9 mouse cellular contexts compared by ENCODE assay signal in the genomic region with DNA sequence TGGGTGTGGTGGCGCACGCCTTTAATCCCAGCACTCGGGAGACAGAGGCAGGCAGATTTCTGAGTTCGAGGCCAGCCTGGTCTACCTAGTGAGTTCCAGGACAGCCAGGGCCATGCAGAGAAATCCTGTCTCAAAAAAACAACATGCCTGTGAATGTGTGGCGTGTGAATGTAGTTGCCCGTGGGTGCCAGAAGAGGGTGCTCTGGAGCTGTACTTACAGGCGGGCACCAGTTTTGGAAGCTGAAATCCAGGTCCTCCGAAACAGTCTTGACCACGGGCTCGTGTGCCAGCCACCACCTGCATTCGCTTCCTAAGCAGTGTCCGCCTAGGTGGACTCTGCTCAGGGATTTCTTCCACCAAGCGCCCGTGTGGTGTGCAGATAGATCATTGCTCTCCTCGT. TPM values are rescaled to one million over a fixed set of nuclear protein-coding genes. Genes with fewer than 3 reads are reported as not detected.
DNase-seq lines count a peak whose midpoint lies in the region; ATAC-seq and TF ChIP-seq lines count a peak whose summit lies in the region.
"Had no signal": no experiment of that assay in that cellular context is flagged by ENCODE, and none has a peak within 500 bp of the region (broad histone marks: within the 10 kb centered on the region; RNA-seq: fewer than 3 reads in every experiment).

No protein-coding gene starts in this region.

- WGBS in forebrain, postnatal 0 days: 94% methylated on average over 15 of the region's 15 CpGs
- WGBS in forebrain, embryonic 15.5 days: 93% methylated on average over 15 of the region's 15 CpGs
- WGBS in midbrain, postnatal 0 days: 94% methylated on average over 15 of the region's 15 CpGs
- WGBS in midbrain, embryonic 15.5 days: 94% methylated on average over 15 of the region's 15 CpGs

- no peak overlapping the region for H3K4me3 ChIP-seq in forebrain, postnatal 0 days (ENCODE audit: low read depth, low read length)
- no peak overlapping the region for H3K4me3 ChIP-seq in forebrain, embryonic 15.5 days
- H3K4me3 ChIP-seq in midbrain, postnatal 0 days (ENCODE audit: low read depth, low read length): no peak overlapping the region
- H3K4me3 ChIP-seq in midbrain, embryonic 15.5 days: no peak overlapping the region
- H3K4me3 ChIP-seq: hindbrain, embryonic 15.5 days had no signal

- H3K27ac ChIP-seq in forebrain, postnatal 0 days (ENCODE audit: low read depth, low read length): no peak overlapping the region
- H3K27ac ChIP-seq in forebrain, embryonic 15.5 days (replicated peaks): no peak overlapping the region
- no peak overlapping the region for H3K27ac ChIP-seq in midbrain, postnatal 0 days (ENCODE audit: low read depth, low read length)
- H3K27ac ChIP-seq in midbrain, embryonic 15.5 days: no peak overlapping the region
- H3K27ac ChIP-seq: hindbrain, embryonic 15.5 days had no signal

- no peaks in the 10 kb centered on the region for H3K27me3 ChIP-seq in forebrain, postnatal 0 days (ENCODE audit: insufficient read depth, low read length)
- H3K27me3 ChIP-seq in forebrain, embryonic 15.5 days: no peaks in the 10 kb centered on the region
- H3K27me3 ChIP-seq in midbrain, postnatal 0 days (ENCODE audit: insufficient read depth, low read length): no peaks in the 10 kb centered on the region
- no peaks in the 10 kb centered on the region for H3K27me3 ChIP-seq in midbrain, embryonic 15.5 days (replicated peaks)
- H3K27me3 ChIP-seq: hindbrain, embryonic 15.5 days had no signal

- H3K9me3 ChIP-seq in forebrain, postnatal 0 days (ENCODE audit: low read length): no peaks in the 10 kb centered on the region
- no peaks in the 10 kb centered on the region for H3K9me3 ChIP-seq in forebrain, embryonic 15.5 days
- H3K9me3 ChIP-seq in midbrain, postnatal 0 days (ENCODE audit: low read length): no peaks in the 10 kb centered on the region
- H3K9me3 ChIP-seq in midbrain, embryonic 15.5 days: no peaks in the 10 kb centered on the region
- H3K9me3 ChIP-seq: hindbrain, embryonic 15.5 days had no signal

- peaks cover 52% of the 10 kb centered on the region for H3K36me3 ChIP-seq in forebrain, postnatal 0 days (ENCODE audit: insufficient read depth)
- peaks cover 70% of the 10 kb centered on the region for H3K36me3 ChIP-seq in forebrain, embryonic 15.5 days
- peaks cover 21% of the 10 kb centered on the region for H3K36me3 ChIP-seq in midbrain, postnatal 0 days (ENCODE audit: insufficient read depth, low read length)
- peaks cover 41% of the 10 kb centered on the region for H3K36me3 ChIP-seq in midbrain, embryonic 15.5 days (replicated peaks)

- ATAC-seq in forebrain, postnatal 0 days: no peak
- no peak for ATAC-seq in forebrain, embryonic 15.5 days (replicated peaks)
- no peak for ATAC-seq in midbrain, postnatal 0 days (ENCODE audit: low FRiP score)
- no peak for ATAC-seq in midbrain, embryonic 15.5 days (replicated peaks)

- no peak for DNase-seq in forebrain, postnatal 0 days
- no peak for DNase-seq in midbrain, postnatal 0 days (ENCODE audit: low spot score)
- DNase-seq in embryo, embryonic 9.5 days (ENCODE audit: extremely low spot score): peak; percentile 25
- peak; percentile 38 for DNase-seq in thymus, postnatal 0 days (ENCODE audit: low spot score)
- no peak for DNase-seq in left cerebral cortex, adult 9 months (ENCODE audit: low spot score in 2 of 2)
- no peak for DNase-seq in frontal cortex, postnatal 25 days (ENCODE audit: low spot score in 2 of 2)

- TF ChIP-seq CTCF in forebrain, postnatal 0 days (IDR thresholded peaks at IDR 0.05; ENCODE audit: low read depth): peak; percentile 43
- peak; percentile 46 for TF ChIP-seq CTCF in midbrain, postnatal 0 days (IDR thresholded peaks at IDR 0.05)

- H3K4me2 ChIP-seq in forebrain, postnatal 0 days (ENCODE audit: low read depth): no peak overlapping the region
- H3K4me2 ChIP-seq in forebrain, embryonic 15.5 days (replicated peaks): no peak overlapping the region
- no peak overlapping the region for H3K4me2 ChIP-seq in midbrain, postnatal 0 days (ENCODE audit: low read depth, low read length, poor library complexity, severe bottlenecking)
- no peak overlapping the region for H3K4me2 ChIP-seq in midbrain, embryonic 15.5 days
- H3K4me2 ChIP-seq: hindbrain, embryonic 15.5 days had no signal

- no peaks in the 10 kb centered on the region for H3K4me1 ChIP-seq in forebrain, postnatal 0 days (ENCODE audit: insufficient read depth)
- no peaks in the 10 kb centered on the region for H3K4me1 ChIP-seq in forebrain, embryonic 15.5 days
- H3K4me1 ChIP-seq in midbrain, postnatal 0 days (ENCODE audit: insufficient read depth, low read length): no peaks in the 10 kb centered on the region
- no peaks in the 10 kb centered on the region for H3K4me1 ChIP-seq in midbrain, embryonic 15.5 days
- H3K4me1 ChIP-seq: hindbrain, embryonic 15.5 days had no signal

- H3K9ac ChIP-seq in forebrain, postnatal 0 days: no peak overlapping the region
- H3K9ac ChIP-seq in forebrain, embryonic 15.5 days (replicated peaks): no peak overlapping the region
- no peak overlapping the region for H3K9ac ChIP-seq in midbrain, postnatal 0 days (replicated peaks; ENCODE audit: low read length, poor library complexity, severe bottlenecking)
- H3K9ac ChIP-seq in midbrain, embryonic 15.5 days: no peak overlapping the region
- H3K9ac ChIP-seq: hindbrain, embryonic 15.5 days had no signal

RNA-seq across cellular contexts. Expression of a gene that starts 9.8 kb away (rescaled TPM):
- total RNA-seq in forebrain, postnatal 0 days (2014; rRNA removed): 27.5 and 34.4 TPM in 2 replicates
- polyA plus RNA-seq in forebrain, postnatal 0 days (2015; fragmentation: Nextera tagmentation; extraction: Ambion mirVana): 84.1 and 109 TPM in 2 replicates
- 196 and 207 TPM in 2 replicates for polyA plus RNA-seq in forebrain, embryonic 15.5 days (2015; fragmentation: Nextera tagmentation; extraction: Ambion mirVana)
- 24.7 and 27.5 TPM in 2 replicates for total RNA-seq in midbrain, postnatal 0 days (2014; rRNA removed)
- 70.9 and 86.9 TPM in 2 replicates for polyA plus RNA-seq in midbrain, postnatal 0 days (2015; fragmentation: Nextera tagmentation; extraction: Ambion mirVana)
- polyA plus RNA-seq in midbrain, embryonic 15.5 days (2015; fragmentation: Nextera tagmentation; extraction: Ambion mirVana): 116 and 123 TPM in 2 replicates
- polyA plus RNA-seq in thymus, postnatal 0 days (2015; fragmentation: Nextera tagmentation; extraction: Ambion mirVana): 463 and 541 TPM in 2 replicates

RNA-seq across cellular contexts. Expression of a gene that starts 34.3 kb away (rescaled TPM):
- 5.0 and 9.4 TPM in 2 replicates for total RNA-seq in forebrain, postnatal 0 days (2014; rRNA removed)
- polyA plus RNA-seq in forebrain, postnatal 0 days (2015; fragmentation: Nextera tagmentation; extraction: Ambion mirVana): 11.2 and 12.8 TPM in 2 replicates
- polyA plus RNA-seq in forebrain, embryonic 15.5 days (2015; fragmentation: Nextera tagmentation; extraction: Ambion mirVana): 10.5 and 14.0 TPM in 2 replicates
- total RNA-seq in midbrain, postnatal 0 days (2014; rRNA removed): 5.1 and 8.0 TPM in 2 replicates
- 6.8 and 7.5 TPM in 2 replicates for polyA plus RNA-seq in midbrain, postnatal 0 days (2015; fragmentation: Nextera tagmentation; extraction: Ambion mirVana)
- 10.6 and 11.1 TPM in 2 replicates for polyA plus RNA-seq in midbrain, embryonic 15.5 days (2015; fragmentation: Nextera tagmentation; extraction: Ambion mirVana)
- polyA plus RNA-seq in thymus, postnatal 0 days (2015; fragmentation: Nextera tagmentation; extraction: Ambion mirVana): 1.8 and 2.2 TPM in 2 replicates

RNA-seq across cellular contexts. Expression of a gene that starts 45.1 kb away (rescaled TPM):
- 59.3 and 77.2 TPM in 2 replicates for total RNA-seq in forebrain, postnatal 0 days (2014; rRNA removed)
- polyA plus RNA-seq in forebrain, postnatal 0 days (2015; fragmentation: Nextera tagmentation; extraction: Ambion mirVana): 44.3 and 46.0 TPM in 2 replicates
- 31.3 and 39.8 TPM in 2 replicates for polyA plus RNA-seq in forebrain, embryonic 15.5 days (2015; fragmentation: Nextera tagmentation; extraction: Ambion mirVana)
- total RNA-seq in midbrain, postnatal 0 days (2014; rRNA removed): 67.5 and 71.6 TPM in 2 replicates
- polyA plus RNA-seq in midbrain, postnatal 0 days (2015; fragmentation: Nextera tagmentation; extraction: Ambion mirVana): 39.0 and 45.2 TPM in 2 replicates
- 34.3 and 36.1 TPM in 2 replicates for polyA plus RNA-seq in midbrain, embryonic 15.5 days (2015; fragmentation: Nextera tagmentation; extraction: Ambion mirVana)
- polyA plus RNA-seq in thymus, postnatal 0 days (2015; fragmentation: Nextera tagmentation; extraction: Ambion mirVana): 27.8 and 32.4 TPM in 2 replicates

RNA-seq across cellular contexts. Expression of a gene that starts 47.0 kb away (rescaled TPM):
- 5.7 and 9.9 TPM in 2 replicates for total RNA-seq in forebrain, postnatal 0 days (2014; rRNA removed)
- 14.9 and 18.4 TPM in 2 replicates for polyA plus RNA-seq in forebrain, postnatal 0 days (2015; fragmentation: Nextera tagmentation; extraction: Ambion mirVana)
- polyA plus RNA-seq in forebrain, embryonic 15.5 days (2015; fragmentation: Nextera tagmentation; extraction: Ambion mirVana): 12.7 and 14.7 TPM in 2 replicates
- 6.5 and 27.7 TPM in 2 replicates for total RNA-seq in midbrain, postnatal 0 days (2014; rRNA removed)
- polyA plus RNA-seq in midbrain, postnatal 0 days (2015; fragmentation: Nextera tagmentation; extraction: Ambion mirVana): 14.6 and 18.8 TPM in 2 replicates
- 18.8 and 22.2 TPM in 2 replicates for polyA plus RNA-seq in midbrain, embryonic 15.5 days (2015; fragmentation: Nextera tagmentation; extraction: Ambion mirVana)
- 15.9 and 17.7 TPM in 2 replicates for polyA plus RNA-seq in thymus, postnatal 0 days (2015; fragmentation: Nextera tagmentation; extraction: Ambion mirVana)

RNA-seq across cellular contexts. Expression of a gene that starts 56.8 kb away (rescaled TPM):
- 3.4 and 5.9 TPM in 2 replicates for total RNA-seq in forebrain, postnatal 0 days (2014; rRNA removed)
- 8.2 and 11.2 TPM in 2 replicates for polyA plus RNA-seq in forebrain, postnatal 0 days (2015; fragmentation: Nextera tagmentation; extraction: Ambion mirVana)
- 4.3 TPM in 2 replicates for polyA plus RNA-seq in forebrain, embryonic 15.5 days (2015; fragmentation: Nextera tagmentation; extraction: Ambion mirVana)
- total RNA-seq in midbrain, postnatal 0 days (2014; rRNA removed): 4.2 and 5.2 TPM in 2 replicates
- polyA plus RNA-seq in midbrain, postnatal 0 days (2015; fragmentation: Nextera tagmentation; extraction: Ambion mirVana): 9.3 and 12.6 TPM in 2 replicates
- 5.0 and 5.3 TPM in 2 replicates for polyA plus RNA-seq in midbrain, embryonic 15.5 days (2015; fragmentation: Nextera tagmentation; extraction: Ambion mirVana)
- 2.7 and 3.2 TPM in 2 replicates for polyA plus RNA-seq in thymus, postnatal 0 days (2015; fragmentation: Nextera tagmentation; extraction: Ambion mirVana)

Comparison
In these comparisons a context has a peak if more than half of its experiments do, and no peak if none do; other contexts are left out.
1. DNase-seq: peak in embryo, embryonic 9.5 days (single experiment) and thymus, postnatal 0 days (single experiment); none in forebrain, postnatal 0 days (single experiment), midbrain, postnatal 0 days (single experiment), left cerebral cortex, adult 9 months (0 of 2) and frontal cortex, postnatal 25 days (0 of 2).